Mouse (Mus musculus) spleen, postnatal 36 days (tissue): ENCODE measurements at regions not wholly inside any gene's neighbourhood (a gene's known extent, or its start where the extent isn't known, plus 50 kb on each side); places are given as distances from the start of the nearest gene placed in this dataset.

Experiments used
- DNase-seq, 2 experiments: peaks; one replicate each; pipeline ENCODE4 v3.0.0; 2022; ENCODE audit warnings: low spot score in 2 of 2, mixed read lengths in 1 of 2

- DNase-seq: no peak
Measured at GRCm38 (mm10) chr7:82921722-82922121, 54.6 kb downstream of the Mex3b start.

GRCm38 (mm10) chr7:82923220-82924071, 56.3 kb downstream of the Mex3b start:
- no peak for DNase-seq

GRCm38 (mm10) chr7:82924092-82924491, 57.0 kb downstream of the Mex3b start:
- DNase-seq: no peak

- no peak for DNase-seq
Measured at GRCm38 (mm10) chr7:82938311-82938710, 71.2 kb downstream of the Mex3b start.

GRCm38 (mm10) chr7:82939536-82939935, 72.4 kb downstream of the Mex3b start:
- peak in 1 of 2 experiments; percentile 2 for DNase-seq

- DNase-seq: no peak
Measured at GRCm38 (mm10) chr7:82943376-82943775, 76.2 kb downstream of the Mex3b start.

GRCm38 (mm10) chr7:82943797-82944196, 76.7 kb downstream of the Mex3b start:
- no peak for DNase-seq

GRCm38 (mm10) chr7:82949372-82949771, 82.2 kb downstream of the Mex3b start:
- no peak for DNase-seq

GRCm38 (mm10) chr7:82957208-82957977, 90.3 kb downstream of the Mex3b start:
- peak; percentile 24 to 30 for DNase-seq

- DNase-seq: no peak
Measured at GRCm38 (mm10) chr7:82970599-82970998, 103.5 kb downstream of the Mex3b start.

GRCm38 (mm10) chr7:82971244-82971643, 104.1 kb downstream of the Mex3b start:
- DNase-seq: peak in 1 of 2 experiments; percentile 7

GRCm38 (mm10) chr7:82972214-82973006, 105.3 kb downstream of the Mex3b start:
- no peak for DNase-seq

GRCm38 (mm10) chr7:82990708-82991107, 123.6 kb downstream of the Mex3b start:
- no peak for DNase-seq

GRCm38 (mm10) chr7:82993136-82993535, 126.0 kb downstream of the Mex3b start:
- no peak for DNase-seq

GRCm38 (mm10) chr7:82998848-82999247, 131.7 kb downstream of the Mex3b start:
- DNase-seq: no peak

- no peak for DNase-seq
Measured at GRCm38 (mm10) chr7:83007540-83007939, 140.4 kb downstream of the Mex3b start.

GRCm38 (mm10) chr7:83012145-83012544, 145.0 kb downstream of the Mex3b start:
- no peak for DNase-seq

- DNase-seq: no peak
Measured at GRCm38 (mm10) chr7:83014725-83015690, 147.9 kb downstream of the Mex3b start.

GRCm38 (mm10) chr7:83015756-83016155, 148.6 kb downstream of the Mex3b start:
- DNase-seq: no peak

GRCm38 (mm10) chr7:83016566-83016965, 149.4 kb downstream of the Mex3b start:
- DNase-seq: no peak

- no peak for DNase-seq
Measured at GRCm38 (mm10) chr7:83020584-83020983, 153.5 kb downstream of the Mex3b start.
